Comparison of ENCODE assay signal across 19 mouse cellular contexts in genomic region chr10:105532747-105533146, GRCm38 (mm10). TPM values are rescaled to one million over a fixed set of nuclear protein-coding genes. Genes with fewer than 3 reads are reported as not detected.
DNase-seq lines count a peak whose midpoint lies in the region; ATAC-seq and TF ChIP-seq lines count a peak whose summit lies in the region.
"Had no signal": no experiment of that assay in that cellular context is flagged by ENCODE, and none has a peak within 500 bp of the region (broad histone marks: within the 10 kb centered on the region; RNA-seq: fewer than 3 reads in every experiment).

No protein-coding gene starts in this region.

- WGBS in heart, embryonic 10.5 days: 40% methylated on average over 7 of the region's 7 CpGs
- 47% methylated on average over 7 of the region's 7 CpGs for WGBS in lung, postnatal 0 days

- H3K9me3 ChIP-seq in heart, embryonic 10.5 days: no peaks in the 10 kb centered on the region
- H3K9me3 ChIP-seq in lung, postnatal 0 days (ENCODE audit: low read length): no peaks in the 10 kb centered on the region
- H3K9me3 ChIP-seq: forebrain, embryonic 10.5 days; kidney, embryonic 15.5 days; neural tube, embryonic 12.5 days had no signal

- H3K4me2 ChIP-seq in lung, postnatal 0 days (replicated peaks; ENCODE audit: low read depth, low read length): no peak overlapping the region
- H3K4me2 ChIP-seq: kidney, embryonic 15.5 days; lung, embryonic 14.5 days; neural tube, embryonic 12.5 days had no signal

- peak; percentile 88 for DNase-seq in heart, embryonic 10.5 days (ENCODE audit: low spot score)
- no peak for DNase-seq in heart, postnatal 25 days (ENCODE audit: low spot score)
- DNase-seq in lung, postnatal 0 days (ENCODE audit: low spot score): peak; percentile 33
- no peak for DNase-seq in lung, postnatal 14 days
- DNase-seq in heart, postnatal 4 days: peak; percentile 43
- DNase-seq in adrenal gland, adult 18-20 months (ENCODE audit: low spot score in 2 of 2): no peak
- no peak for DNase-seq in ovary, postnatal 10 days (ENCODE audit: low spot score)
- DNase-seq in kidney, postnatal 10 days: no peak
- DNase-seq: adrenal gland, postnatal 36 days; cerebellum, adult 9-11 months; liver; lung, embryonic 14.5 days had no signal

- no peaks in the 10 kb centered on the region for H3K36me3 ChIP-seq in heart, embryonic 10.5 days
- no peaks in the 10 kb centered on the region for H3K36me3 ChIP-seq in lung, postnatal 0 days (ENCODE audit: insufficient read depth, low read length)
- H3K36me3 ChIP-seq: forebrain, embryonic 10.5 days; kidney, embryonic 15.5 days; neural tube, embryonic 12.5 days had no signal

- ATAC-seq in lung, postnatal 0 days: peak; percentile 74; the same call in 1 of the 2 replicates
- ATAC-seq: activated CD4-positive, CD25-positive, alpha-beta regulatory T cell, adult 4 months had no signal

- intact Hi-C loops in heart, postnatal 25 days (cut with DNase I): no loop called here

- no peaks in the 10 kb centered on the region for H3K27me3 ChIP-seq in heart, embryonic 10.5 days (ENCODE audit: insufficient read depth, poor library complexity, severe bottlenecking)
- H3K27me3 ChIP-seq in lung, postnatal 0 days (replicated peaks; ENCODE audit: insufficient read depth, low read length): no peaks in the 10 kb centered on the region
- H3K27me3 ChIP-seq: CH12.LX; kidney, embryonic 15.5 days; neural tube, embryonic 12.5 days had no signal

- no peak for TF ChIP-seq CTCF in lung, postnatal 0 days (IDR thresholded peaks at IDR 0.05)

- no peak overlapping the region for H3K4me3 ChIP-seq in heart, embryonic 10.5 days
- H3K4me3 ChIP-seq in lung, postnatal 0 days (ENCODE audit: low read depth, low read length): no peak overlapping the region
- H3K4me3 ChIP-seq: forebrain, embryonic 10.5 days; kidney, embryonic 15.5 days; layer of hippocampus, adult 2 months; left cerebral cortex, adult 2 months; neural tube, embryonic 12.5 days had no signal

- 0 out of 2 replicates have a peak, but pooled peaks cover 3% of the 10 kb centered on the region for H3K4me1 ChIP-seq in heart, embryonic 10.5 days
- H3K4me1 ChIP-seq in lung, postnatal 0 days (ENCODE audit: insufficient read depth, low read depth, low read length): no peaks in the 10 kb centered on the region
- H3K4me1 ChIP-seq: kidney, embryonic 15.5 days; neural tube, embryonic 12.5 days had no signal

- TF ChIP-seq EP300 in lung, postnatal 0 days (IDR thresholded peaks at IDR 0.05): no peak

- no peak overlapping the region for H3K27ac ChIP-seq in heart, embryonic 10.5 days
- no peak overlapping the region for H3K27ac ChIP-seq in lung, postnatal 0 days (ENCODE audit: low read length)
- H3K27ac ChIP-seq: forebrain, embryonic 10.5 days; kidney, embryonic 15.5 days; layer of hippocampus, adult 2 months; left cerebral cortex, adult 2 months; neural tube, embryonic 12.5 days had no signal

- H3K9ac ChIP-seq in lung, postnatal 0 days (replicated peaks; ENCODE audit: low read depth): no peak overlapping the region
- H3K9ac ChIP-seq: kidney, embryonic 15.5 days; lung, embryonic 14.5 days; neural tube, embryonic 12.5 days had no signal

RNA-seq across cellular contexts. Expression of gene Tmtc2, which starts 41.5 kb away (rescaled TPM):
- polyA plus RNA-seq in heart, embryonic 10.5 days (2016; fragmentation: Nextera tagmentation; extraction: Ambion mirVana): 4.1 and 6.9 TPM in 2 replicates
- total RNA-seq in heart, postnatal 25 days (2021): 1 to 10 TPM; 3.3 to 3.8 TPM
- 7.2 and 10.2 TPM in 2 replicates for polyA plus RNA-seq in lung, postnatal 0 days (2015; fragmentation: Nextera tagmentation; extraction: Ambion mirVana)
- 1 to 10 TPM; 5.5 to 7.6 TPM for total RNA-seq in heart, postnatal 4 days (2021)
- total RNA-seq in adrenal gland, adult 18-20 months (2021): 1 to 10 TPM; 3.0 to 5.2 TPM
- total RNA-seq: CH12.LX had no signal
- polyA plus RNA-seq: activated CD4-positive, CD25-positive, alpha-beta regulatory T cell, adult 4 months had no signal

Comparison
In these comparisons a context has a peak if more than half of its experiments do, and no peak if none do; other contexts are left out.
1. DNase-seq: peak in heart, embryonic 10.5 days (single experiment), lung, postnatal 0 days (single experiment) and heart, postnatal 4 days (single experiment); none in heart, postnatal 25 days (single experiment), lung, postnatal 14 days (single experiment), adrenal gland, adult 18-20 months (0 of 2), ovary, postnatal 10 days (single experiment) and kidney, postnatal 10 days (single experiment).